Mouse (Mus musculus) liver, embryonic 16.5 days (tissue): ENCODE data around the gene Rps8. TPM values are rescaled to one million over a fixed set of nuclear protein-coding genes. Genes with fewer than 3 reads are reported as not detected.

ENCODE experiments used
- ATAC-seq: fragments of 200-750 bp; cut with Nextera tagmentation; 2 replicates; pipeline ENCODE4 v1.8.0; 2017; ENCODE audit warnings: low read depth, mild to moderate bottlenecking, moderate number of reproducible peaks, moderate library complexity
- H3K27ac ChIP-seq: fragments of 300-500 bp; sonication (generic); 2 replicates; pipeline ENCODE4 v1.5.1; 2014; ENCODE audit warnings: mild to moderate bottlenecking, low read length
- H3K27me3 ChIP-seq: fragments of 300-500 bp; sonication (generic); 2 replicates; pipeline ENCODE4 v1.6.1; 2014; ENCODE audit warnings: low read depth, low read length, mixed read lengths; ENCODE audit not compliant: control insufficient read depth, insufficient read depth
- H3K36me3 ChIP-seq: fragments of 300-500 bp; sonication (generic); 2 replicates; pipeline ENCODE4 v1.6.1; 2014; ENCODE audit warnings: mild to moderate bottlenecking; ENCODE audit not compliant: control insufficient read depth, insufficient read depth
- H3K4me1 ChIP-seq: fragments of 300-500 bp; sonication (generic); 2 replicates; pipeline ENCODE4 v1.6.1; 2014; ENCODE audit warnings: low read depth, low read length, mixed read lengths; ENCODE audit not compliant: control insufficient read depth
- H3K4me2 ChIP-seq: fragments of 300-500 bp; sonication (generic); 2 replicates; pipeline ENCODE4 v1.6.1; 2014; ENCODE audit warnings: low read depth, low read length, mixed read lengths
- H3K4me3 ChIP-seq: fragments of 300-500 bp; sonication (generic); 2 replicates; pipeline ENCODE4 v1.5.1; 2014; ENCODE audit warnings: low read depth, mild to moderate bottlenecking, low read length
- H3K9ac ChIP-seq: fragments of 300-500 bp; sonication (generic); 2 replicates; pipeline ENCODE4 v1.6.1; 2014; ENCODE audit warnings: low read depth, low read length
- H3K9me3 ChIP-seq: fragments of 300-500 bp; sonication (generic); replicated peaks from 2 replicates; pipeline ENCODE4 v1.6.1; 2016; ENCODE audit warnings: low read length; ENCODE audit not compliant: control insufficient read depth
- WGBS: fragments of 180-500 bp; shearing (Covaris S2); extraction: QIAGEN DNeasy Blood & Tissue Kit; methylation state at CpG from one replicate; pipeline ENCODE4 v1.1.7; 2014; ENCODE audit not compliant: insufficient replicate concordance; 5-methylcytosine and 5-hydroxymethylcytosine counted together
- polyA plus RNA-seq: library from polyadenylated mRNA; unstranded; fragments of >200 nt; fragmentation: Nextera tagmentation; extraction: Ambion mirVana; gene quantifications from 2 replicates; pipeline ENCODE4 v1.2.1, GENCODE M21; 2015

The Rps8 gene
- polyA plus RNA-seq, 1 experiment from 2014 or later = 514 TPM

DNA sequence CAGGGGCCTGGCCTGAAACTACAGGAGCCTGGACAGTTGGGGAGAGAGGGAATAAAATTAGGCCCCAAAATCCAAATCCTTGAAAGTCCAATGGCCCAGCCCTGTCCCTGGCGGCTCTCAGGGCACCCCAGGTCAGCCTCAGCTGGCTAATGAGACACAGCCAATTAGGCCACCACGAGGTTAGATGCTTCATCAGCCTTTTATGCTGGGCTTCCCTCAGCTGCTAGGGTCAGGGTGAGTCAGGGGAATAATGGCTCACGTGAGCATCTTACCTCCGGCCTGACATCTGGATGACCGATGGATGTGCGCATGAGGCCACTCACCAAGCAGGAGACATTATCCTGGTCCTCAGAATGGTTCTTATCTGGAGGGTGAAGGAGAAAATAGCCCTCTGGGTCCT, 25.3 kb downstream of the Rps8 start:
- H3K9ac ChIP-seq = no peak overlapping the region
- H3K9me3 ChIP-seq = no peaks in the 10 kb centered on the region
- no peak overlapping the region for H3K4me2 ChIP-seq
- H3K4me1 ChIP-seq = peaks cover 26% of the 10 kb centered on the region
- H3K27ac ChIP-seq = no peak overlapping the region
- no peaks in the 10 kb centered on the region for H3K36me3 ChIP-seq
- no peak overlapping the region for H3K4me3 ChIP-seq
- WGBS = 82% methylated on average over 6 of the region's 6 CpGs
- H3K27me3 ChIP-seq = peaks cover 21% of the 10 kb centered on the region
- ATAC-seq = no peak

GRCm38 (mm10) chr4:117127991-117128686, 27.9 kb downstream of the Rps8 start:
- WGBS = 80% methylated on average over 33 of the region's 33 CpGs
- Histone ChIP-seq H3K36me3 (no peaks in the 10 kb centered on the region), H3K27me3 (peaks cover 15% of the 10 kb centered on the region), H3K4me1 (peaks cover 28% of the 10 kb centered on the region), H3K9ac (no peak overlapping the region), H3K4me2 (no peak overlapping the region), H3K27ac (no peak overlapping the region), H3K9me3 (no peaks in the 10 kb centered on the region), H3K4me3 (no peak overlapping the region)
- no peak for ATAC-seq

DNA sequence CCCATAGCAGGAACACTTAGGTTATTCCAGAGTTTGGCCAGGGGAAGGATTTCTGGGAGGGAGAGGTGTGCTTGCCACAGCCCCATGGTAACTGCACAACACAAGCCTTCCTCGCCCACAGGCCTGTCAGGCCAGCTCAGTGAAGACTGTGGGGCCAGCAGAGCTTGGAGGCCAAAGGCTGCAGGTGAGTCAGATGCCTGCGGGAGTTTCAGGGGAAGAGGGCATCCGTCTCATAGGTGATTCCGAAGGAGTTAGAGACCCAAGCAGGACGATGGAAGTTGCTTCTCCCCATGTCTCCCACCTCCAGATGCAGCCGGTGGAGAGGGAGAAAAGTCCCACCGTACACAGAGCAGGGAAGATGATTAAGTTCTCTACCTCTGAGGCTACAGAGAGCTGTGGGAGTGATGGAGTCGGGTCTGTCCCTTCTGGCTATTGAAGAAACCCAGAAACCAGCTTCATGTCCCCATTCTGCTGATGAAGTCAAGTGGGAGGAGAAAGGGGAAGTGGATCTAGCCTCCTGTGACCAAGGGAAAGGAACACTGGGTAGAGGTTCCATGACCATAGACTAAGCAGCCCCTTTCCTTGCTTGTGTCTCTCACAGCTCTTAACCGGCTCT, 29.3 kb downstream of the Rps8 start, which contains the start of gene Tctex1d4:
TSS of gene Tctex1d4 (plus strand) at position 120 of the 616 bp plus-strand sequence.
- peaks cover 4% of the 10 kb centered on the region; the same call in 1 of the 2 replicates for H3K27me3 ChIP-seq
- H3K4me3 ChIP-seq = no peak within 1 kb of the TSS
- peak within 1 kb of the TSS; percentile 39 for H3K27ac ChIP-seq
- WGBS = 62% methylated on average over 9 of the region's 9 CpGs
- H3K9ac ChIP-seq = peak within 1 kb of the TSS; percentile 20; the same call in 1 of the 2 replicates
- H3K9me3 ChIP-seq = no peaks in the 10 kb centered on the region
- peaks cover 20% of the 10 kb centered on the region for H3K4me1 ChIP-seq
- ATAC-seq = no peak
- H3K4me2 ChIP-seq = no peak within 1 kb of the TSS
- H3K36me3 ChIP-seq = no peaks in the 10 kb centered on the region

DNA sequence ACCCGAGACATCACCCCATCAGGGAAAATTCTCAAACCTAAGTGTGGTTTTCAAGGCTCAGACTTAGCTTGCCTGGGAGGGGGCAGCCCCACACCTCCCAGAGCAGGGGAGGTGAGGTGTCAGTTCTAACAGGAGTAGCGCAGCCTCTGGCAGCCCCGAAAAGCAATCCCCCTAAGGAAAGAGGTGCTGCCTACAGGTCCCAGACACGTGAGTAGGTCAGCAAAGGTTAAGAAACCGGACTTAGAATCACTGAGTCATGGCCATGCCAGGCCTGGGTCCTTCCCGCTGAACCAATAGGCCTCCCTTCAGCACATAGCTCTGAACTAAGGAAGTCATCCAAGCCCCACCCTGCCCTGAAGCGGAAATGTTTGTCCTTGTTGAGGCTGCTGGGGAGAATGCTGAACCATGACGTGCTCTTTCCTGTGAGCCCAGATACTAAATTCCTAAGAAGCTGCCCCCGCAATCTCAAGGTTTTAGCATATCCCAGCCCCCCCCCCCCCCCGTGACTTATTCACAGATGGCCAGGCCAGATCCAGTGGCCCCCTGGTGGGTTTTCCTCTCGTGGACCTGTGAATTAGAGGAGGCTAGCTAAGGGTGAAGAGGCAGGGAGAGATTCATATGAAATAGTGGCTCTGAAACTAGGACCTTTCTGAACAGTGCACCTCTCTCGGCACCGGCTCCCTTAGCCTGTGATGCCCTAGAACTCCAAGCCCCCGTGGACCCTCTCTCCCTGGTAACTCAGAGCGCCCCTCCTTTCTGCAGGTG, 30.0 kb downstream of the Rps8 start:
- Histone ChIP-seq H3K9me3 (no peaks in the 10 kb centered on the region), H3K36me3 (no peaks in the 10 kb centered on the region), H3K4me3 (no peak overlapping the region), H3K9ac (peak overlapping the region; percentile 20; the same call in 1 of the 2 replicates), H3K4me1 (peaks cover 25% of the 10 kb centered on the region), H3K27me3 (no peaks in the 10 kb centered on the region), H3K4me2 (no peak overlapping the region), H3K27ac (peak overlapping the region; percentile 39)
- WGBS = 32% methylated on average over 15 of the region's 15 CpGs
- peak; percentile 53 for ATAC-seq

- no peak within 1 kb of the TSS for H3K4me3 ChIP-seq
- H3K4me1 ChIP-seq = peaks cover 25% of the 10 kb centered on the region
- H3K27ac ChIP-seq = peak within 1 kb of the TSS; percentile 39
- H3K4me2 ChIP-seq = peak within 1 kb of the TSS; percentile 42
- 35% methylated on average over 8 of the region's 8 CpGs for WGBS
- ATAC-seq = no peak
- H3K9ac ChIP-seq = peak within 1 kb of the TSS; percentile 20; the same call in 1 of the 2 replicates
- no peaks in the 10 kb centered on the region for H3K27me3 ChIP-seq
- H3K36me3 ChIP-seq = no peaks in the 10 kb centered on the region
- no peaks in the 10 kb centered on the region for H3K9me3 ChIP-seq
These were observed 30.6 kb downstream of the Rps8 start, which contains the start of gene Btbd19 for GRCm38 (mm10) chr4:117125348-117125909. Btbd19 (minus strand) TSS chr4:117125725.

DNA sequence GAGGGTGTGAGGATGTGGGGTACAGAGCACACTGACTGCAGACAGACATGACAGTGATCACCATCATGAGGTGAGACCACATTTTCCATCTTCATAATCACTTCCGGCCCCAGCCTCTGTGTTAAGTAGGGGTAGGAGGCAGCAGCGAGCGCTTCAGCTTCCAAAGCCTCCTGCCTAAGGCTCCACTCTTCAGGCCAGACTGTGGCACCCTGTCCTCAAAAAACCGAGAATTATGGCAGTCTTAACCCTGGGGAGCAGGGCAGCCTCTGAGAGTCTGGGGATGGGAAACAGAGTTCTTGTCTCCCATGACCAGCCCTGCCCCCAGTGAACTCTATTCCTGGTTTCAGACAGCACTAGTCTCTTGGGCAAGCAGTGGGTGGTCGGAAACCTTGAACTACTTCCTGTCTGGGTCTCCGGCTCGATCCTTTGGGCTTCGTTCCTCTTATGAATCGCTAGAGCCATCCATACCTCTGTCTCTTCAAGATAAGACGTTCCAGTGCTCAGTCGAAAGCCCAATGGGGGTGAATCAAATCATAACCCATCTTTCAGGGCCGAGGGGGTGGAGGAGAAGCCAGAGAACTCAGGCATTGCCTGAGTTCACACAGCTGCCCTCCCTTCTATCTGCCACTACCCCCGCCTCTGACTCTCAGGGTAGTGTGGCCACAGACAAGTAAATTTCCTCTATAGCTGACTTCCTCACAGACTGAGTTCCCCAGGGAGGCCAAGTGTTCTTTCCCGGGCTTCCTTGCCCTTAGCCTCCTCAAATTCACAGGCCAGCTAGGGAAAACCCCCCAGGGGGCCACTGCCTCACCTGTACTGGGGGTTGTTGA, 31.3 kb downstream of the Rps8 start:
- Histone ChIP-seq H3K27me3 (no peaks in the 10 kb centered on the region), H3K9me3 (no peaks in the 10 kb centered on the region), H3K27ac (peak overlapping the region; percentile 39), H3K4me1 (peaks cover 29% of the 10 kb centered on the region), H3K9ac (0 out of 2 replicates have a peak overlapping the region, but pooled peaks have one; percentile 20), H3K36me3 (no peaks in the 10 kb centered on the region), H3K4me2 (peak overlapping the region; percentile 42), H3K4me3 (no peak overlapping the region)
- no peak for ATAC-seq
- WGBS = 12% methylated on average over 14 of the region's 14 CpGs

GRCm38 (mm10) chr4:117124218-117124517, 31.9 kb downstream of the Rps8 start:
- Histone ChIP-seq H3K9ac (no peak overlapping the region), H3K4me3 (no peak overlapping the region), H3K4me1 (peaks cover 30% of the 10 kb centered on the region), H3K9me3 (no peaks in the 10 kb centered on the region), H3K27me3 (no peaks in the 10 kb centered on the region), H3K27ac (peak overlapping the region; percentile 39), H3K4me2 (0 out of 2 replicates have a peak overlapping the region, but pooled peaks have one; percentile 42), H3K36me3 (no peaks in the 10 kb centered on the region)
- no peak for ATAC-seq
- 43% methylated on average over 3 of the region's 3 CpGs for WGBS

- Histone ChIP-seq H3K27ac (no peak overlapping the region), H3K4me2 (no peak overlapping the region), H3K9ac (no peak overlapping the region), H3K4me1 (peaks cover 30% of the 10 kb centered on the region), H3K27me3 (no peaks in the 10 kb centered on the region), H3K9me3 (no peaks in the 10 kb centered on the region), H3K4me3 (no peak overlapping the region), H3K36me3 (no peaks in the 10 kb centered on the region)
- ATAC-seq = no peak
- 52% methylated on average over 8 of the region's 9 CpGs for WGBS
These were observed 32.4 kb downstream of the Rps8 start for GRCm38 (mm10) chr4:117123546-117124217.
